Mouse (Mus musculus) spleen, adult 2 months (tissue): ENCODE measurements around the gene Fam169b.

Experiments used
- CTCF ChIP-seq: fragments of 200-500 bp; IDR thresholded peaks from 2 replicates; pipeline ENCODE4 v1.5.1; 2011; ENCODE audit warnings: mild to moderate bottlenecking, inconsistent platforms; ENCODE audit not compliant: insufficient read depth, insufficient read length, insufficient replicate concordance; ENCODE audit errors: extremely low read depth
- POLR2A ChIP-seq: fragments of 200-500 bp; IDR thresholded peaks from 2 replicates; pipeline ENCODE4 v1.6.1; 2011; ENCODE audit warnings: low read depth, low read length, inconsistent platforms

GRCm38 (mm10) chr7:68301160-68301559 lies 27.5 kb downstream of the Fam169b start:
- TF ChIP-seq CTCF (no peak), POLR2A (no peak)
